Mouse (Mus musculus): ENCODE measurements at regions not wholly inside any gene's neighbourhood (a gene's known extent, or its start where the extent isn't known, plus 50 kb on each side); places are given as distances from the start of the nearest gene placed in this dataset.

- TF ChIP-seq GATA1 (IDR thresholded peaks at IDR 0.05; ENCODE audit: low read length): no peak
These were observed 317.7 kb downstream of the Gsdmc2 start for GRCm38 (mm10) chr15:63527318-63527717.

DNA sequence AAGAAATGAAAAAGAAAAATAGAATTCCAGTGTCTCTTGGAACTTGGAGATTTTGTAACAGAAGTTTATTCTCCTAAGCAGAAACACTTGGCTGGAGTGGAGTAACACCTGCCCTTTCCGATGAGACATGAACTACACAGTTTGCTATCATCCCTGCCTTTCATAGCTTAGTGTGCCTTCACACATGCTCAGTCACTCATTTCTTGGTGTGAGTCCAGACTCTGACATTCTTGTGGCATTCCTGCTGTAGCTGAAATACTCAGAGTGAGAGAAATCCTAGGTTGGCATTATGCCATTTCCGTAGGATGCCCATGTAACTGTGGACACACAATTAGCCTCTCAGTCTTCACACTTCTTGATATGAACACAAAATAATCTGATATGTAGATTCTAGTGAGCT, 318.2 kb downstream of the Gsdmc2 start:
- no peak for TF ChIP-seq GATA1 (IDR thresholded peaks at IDR 0.05; ENCODE audit: low read length)

DNA sequence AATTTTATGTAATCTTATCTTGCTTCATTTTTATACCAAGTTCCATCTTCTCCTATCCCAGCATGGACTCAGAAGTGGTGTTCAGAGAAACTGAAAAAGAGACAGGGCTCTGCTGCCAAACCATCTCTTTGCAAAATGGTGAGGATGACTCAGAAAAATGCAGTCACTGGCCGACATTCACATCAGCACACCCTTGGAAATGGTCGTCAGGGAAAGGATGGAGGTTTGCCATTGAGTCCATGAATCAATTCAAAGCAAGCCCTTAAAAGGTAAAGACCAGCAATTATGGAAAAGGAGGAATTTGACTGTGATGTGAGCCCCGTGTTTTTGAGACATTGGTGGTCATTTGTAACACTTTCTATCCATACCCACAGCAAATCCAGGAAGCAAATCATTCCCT, 327.7 kb downstream of the Gsdmc2 start:
- TF ChIP-seq GATA1 (IDR thresholded peaks at IDR 0.05; ENCODE audit: low read length): no peak

GRCm38 (mm10) chr15:63500453-63500852, 344.5 kb downstream of the Gsdmc2 start:
- TF ChIP-seq GATA1 (IDR thresholded peaks at IDR 0.05; ENCODE audit: low read length): no peak

- TF ChIP-seq GATA1 (IDR thresholded peaks at IDR 0.05; ENCODE audit: low read length): no peak
These were observed 346.5 kb downstream of the Gsdmc2 start for GRCm38 (mm10) chr15:63498483-63498882.

GRCm38 (mm10) chr15:63497207-63497606, 347.8 kb downstream of the Gsdmc2 start:
- TF ChIP-seq GATA1 (IDR thresholded peaks at IDR 0.05; ENCODE audit: low read length): no peak

- no peak for TF ChIP-seq GATA1 (IDR thresholded peaks at IDR 0.05; ENCODE audit: low read length)
These were observed 360.1 kb downstream of the Gsdmc2 start for GRCm38 (mm10) chr15:63484910-63485309.

DNA sequence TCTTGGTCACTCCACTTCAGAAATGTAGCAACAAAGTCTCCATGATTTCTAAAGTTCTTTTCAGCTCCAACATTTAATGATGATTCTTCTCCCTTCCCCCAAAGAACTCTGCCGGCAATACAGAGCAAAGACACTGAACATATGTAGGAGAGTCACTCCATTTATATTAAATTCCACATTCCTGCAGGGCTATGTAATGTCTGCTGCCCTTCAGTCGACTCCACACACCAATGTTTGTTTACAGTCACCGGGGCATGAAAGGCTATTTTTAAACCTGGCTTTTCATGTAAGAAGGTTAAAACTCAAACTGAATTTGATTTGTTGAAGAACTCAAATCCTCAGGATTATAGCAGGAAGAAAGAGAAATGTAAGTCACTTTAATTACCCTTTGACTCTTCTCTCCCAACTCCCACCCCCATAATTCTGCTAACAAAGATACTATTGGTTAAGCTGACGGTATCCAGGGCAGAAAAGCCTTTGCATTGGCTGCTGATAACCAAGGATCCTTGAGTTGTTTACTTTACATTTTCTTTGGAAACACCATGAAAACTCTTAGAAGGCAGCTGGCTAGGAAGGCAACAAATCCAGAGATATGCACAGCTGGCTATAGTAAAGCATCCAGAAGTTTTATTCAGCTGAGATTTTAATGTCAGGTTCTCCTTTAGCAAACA, 360.6 kb downstream of the Gsdmc2 start:
- no peak for TF ChIP-seq GATA1 (IDR thresholded peaks at IDR 0.05; ENCODE audit: low read length)

DNA sequence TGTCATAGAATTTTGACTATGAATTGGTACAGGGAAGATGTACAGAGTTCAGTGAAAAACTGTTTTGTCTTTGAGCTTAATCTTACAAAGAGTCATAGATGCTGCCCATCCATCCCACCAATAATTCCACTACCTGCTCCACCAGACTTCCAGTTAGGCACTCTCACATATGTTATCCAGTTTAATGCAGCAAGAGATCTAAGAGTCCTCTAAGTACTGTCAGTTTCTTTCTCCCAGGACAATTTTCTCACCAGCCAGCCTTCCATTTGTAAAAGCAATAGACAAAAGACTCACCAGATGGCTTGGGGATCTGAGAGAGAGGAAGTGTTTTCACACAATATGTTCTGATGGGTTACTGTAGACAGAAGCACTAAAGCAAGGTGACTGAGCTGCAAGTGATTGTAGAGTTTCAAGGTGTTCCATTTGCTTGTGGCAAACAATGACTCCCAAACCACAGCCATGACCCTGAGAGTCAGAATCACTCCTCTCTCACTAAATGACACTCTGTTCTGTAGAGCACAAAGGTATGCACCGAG, 365.6 kb downstream of the Gsdmc2 start:
- no peak for TF ChIP-seq GATA1 (IDR thresholded peaks at IDR 0.05; ENCODE audit: low read length)

- no peak for TF ChIP-seq GATA1 (IDR thresholded peaks at IDR 0.05; ENCODE audit: low read length)
These were observed 378.1 kb downstream of the Gsdmc2 start for GRCm38 (mm10) chr15:63466916-63467315.

DNA sequence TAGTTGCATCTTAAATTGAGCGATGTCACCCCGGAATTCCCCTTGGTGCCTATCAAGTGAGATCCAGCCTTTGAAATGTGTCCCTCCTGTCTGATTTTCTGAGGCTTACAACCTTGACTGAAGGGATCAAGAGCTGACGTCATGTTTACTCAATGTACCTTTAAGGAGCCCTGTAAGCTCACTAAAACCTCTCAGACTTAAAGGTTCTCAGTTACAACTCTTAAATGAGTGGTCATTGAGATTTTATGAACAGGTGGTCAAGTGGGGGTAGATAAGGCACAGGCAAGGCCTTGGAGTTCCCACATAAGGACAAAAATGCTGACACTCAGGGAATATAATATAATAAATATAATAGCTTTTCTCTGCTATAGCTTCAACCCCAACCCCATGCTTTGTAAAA, 392.4 kb downstream of the Gsdmc2 start:
- no peak for TF ChIP-seq GATA1 (IDR thresholded peaks at IDR 0.05; ENCODE audit: low read length)

- no peak for TF ChIP-seq GATA1 (IDR thresholded peaks at IDR 0.05; ENCODE audit: low read length)
These were observed 398.7 kb downstream of the Gsdmc2 start for GRCm38 (mm10) chr15:63446288-63446687.

- no peak for TF ChIP-seq GATA1 (IDR thresholded peaks at IDR 0.05; ENCODE audit: low read length)
These were observed 400.0 kb downstream of the Gsdmc2 start for GRCm38 (mm10) chr15:63445016-63445415.

GRCm38 (mm10) chr15:63442146-63442780, 402.7 kb downstream of the Gsdmc2 start:
- no peak for TF ChIP-seq GATA1 (IDR thresholded peaks at IDR 0.05; ENCODE audit: low read length)

DNA sequence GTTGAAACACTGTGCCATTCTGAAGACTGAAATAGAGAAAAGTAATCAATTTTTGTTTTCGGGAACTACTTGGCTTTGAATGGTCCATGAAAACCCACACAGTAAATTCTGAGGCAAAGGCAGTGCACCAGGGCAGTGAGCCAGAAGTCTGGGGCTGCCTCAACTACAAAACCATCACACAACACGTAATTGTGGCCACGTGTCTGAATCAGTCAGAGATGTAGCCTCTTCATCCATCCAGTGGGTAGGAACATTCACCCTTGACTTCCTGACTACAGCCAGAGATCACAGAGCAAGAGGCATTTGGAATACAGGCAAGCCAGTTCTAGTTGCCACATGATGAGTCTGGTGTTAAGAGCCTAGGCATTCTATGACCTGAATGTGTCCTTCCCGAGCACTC, 432.3 kb downstream of the Gsdmc2 start:
- TF ChIP-seq GATA1 (IDR thresholded peaks at IDR 0.05; ENCODE audit: low read length): no peak

GRCm38 (mm10) chr15:63411771-63412118, 433.2 kb downstream of the Gsdmc2 start:
- no peak for TF ChIP-seq GATA1 (IDR thresholded peaks at IDR 0.05; ENCODE audit: low read length)
